Mouse (Mus musculus) G1E (cell line): ENCODE results near the gene Gnb4. TPM values are rescaled to one million over a fixed set of nuclear protein-coding genes. Genes with fewer than 3 reads are reported as not detected.

Experiments used
- ATAC-seq: 2 replicates; pipeline ENCODE4 v1.8.0; 2016; ENCODE audit warnings: mild to moderate bottlenecking; ENCODE audit not compliant: insufficient number of reproducible peaks, poor library complexity, low FRiP score, severe bottlenecking; ENCODE audit errors: extremely low read depth
- DNase-seq: peaks from one replicate; pipeline ENCODE4 v3.0.0; 2012; ENCODE audit warnings: low spot score
- H3K27me3 ChIP-seq: 2 replicates; pipeline ENCODE4 v1.6.1; 2012; ENCODE audit warnings: mild to moderate bottlenecking, low read length, inconsistent platforms; ENCODE audit not compliant: insufficient read depth
- H3K36me3 ChIP-seq: replicated peaks from 2 replicates; pipeline ENCODE3; 2012; ENCODE audit warnings: mild to moderate bottlenecking, inconsistent platforms
- H3K4me1 ChIP-seq: 2 replicates; pipeline ENCODE4 v1.6.1; 2012; ENCODE audit warnings: low read depth, low read length, inconsistent platforms, mixed read lengths; ENCODE audit not compliant: insufficient read depth
- H3K4me3 ChIP-seq: 2 replicates; pipeline ENCODE4 v1.5.1; 2012; ENCODE audit warnings: low read depth, mild to moderate bottlenecking, inconsistent platforms, low read length, moderate library complexity, mixed read lengths
- H3K9me3 ChIP-seq: replicated peaks from 2 replicates; pipeline ENCODE4 v1.6.1; 2012; ENCODE audit warnings: inconsistent platforms
- CTCF ChIP-seq: IDR thresholded peaks from 2 replicates; pipeline ENCODE4 v1.5.1; 2012; ENCODE audit warnings: low read depth, low read length, inconsistent platforms, mixed read lengths
- GATA1 ChIP-seq: IDR thresholded peaks from 2 replicates; pipeline ENCODE4 v1.6.1; 2012; ENCODE audit warnings: borderline replicate concordance, low read length, inconsistent platforms, mixed read lengths
- GATA2 ChIP-seq: IDR thresholded peaks from 2 replicates; pipeline ENCODE4 v1.6.1; 2012; ENCODE audit warnings: low read depth, low read length, inconsistent platforms, borderline replicate concordance
- POLR2AphosphoS5 ChIP-seq: IDR thresholded peaks from 2 replicates; pipeline ENCODE4 v1.6.1; 2012; ENCODE audit warnings: low read depth, low read length, inconsistent platforms; ENCODE audit not compliant: insufficient replicate concordance
- TAL1 ChIP-seq: conservative IDR thresholded peaks from 2 replicates; pipeline ENCODE4 v1.6.1; 2012; ENCODE audit warnings: low read depth, low read length, inconsistent platforms, mixed read lengths
- polyA plus RNA-seq: library from polyadenylated mRNA; stranded (reverse); fragments of >175 nt; gene quantifications from 2 replicates; pipeline ENCODE4 v1.2.3, GENCODE M21; 2012
- total RNA-seq, 2 experiments: library from RNA; stranded (forward) in 1 of 2; stranded (reverse) in 1 of 2; fragments of 200-1000 nt in 1 of 2; fragments of >200 nt in 1 of 2; fragmentation: Nextera tagmentation in 1 of 2; gene quantifications; 2 replicates each; pipeline ENCODE4 v1.2.3; 2014 to 2017

Gene Gnb4
- total and polyA plus RNA-seq, 3 experiments: 0.36 to 46.4 (median 1.7) TPM

DNA sequence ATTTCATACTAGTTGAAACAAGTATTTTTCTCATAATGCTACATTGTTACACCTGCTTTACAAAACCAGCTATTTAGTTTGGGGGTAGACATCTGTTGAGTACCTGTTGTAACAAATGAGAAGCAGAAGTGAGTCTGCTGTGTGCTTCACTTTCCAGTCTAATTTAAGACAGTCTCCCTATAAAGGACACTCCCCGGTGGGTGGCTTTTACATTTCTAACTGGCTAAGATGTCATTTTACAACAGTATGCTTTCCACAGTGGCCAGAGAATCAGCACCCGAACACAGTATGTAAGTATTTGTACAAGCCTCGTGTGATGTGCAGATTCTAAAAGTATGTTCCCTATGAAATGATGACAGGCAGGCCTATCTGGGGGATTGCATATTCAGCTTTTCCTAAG lies 35.6 kb downstream of the Gnb4 start:
- TF ChIP-seq POLR2AphosphoS5: no peak
- TF ChIP-seq GATA1: no peak
- no peak for TF ChIP-seq CTCF
- TF ChIP-seq GATA2: no peak
- Histone ChIP-seq H3K27me3 (no peaks in the 10 kb centered on the region), H3K36me3 (peaks cover 59% of the 10 kb centered on the region), H3K4me3 (no peak overlapping the region), H3K9me3 (no peaks in the 10 kb centered on the region), H3K4me1 (no peaks in the 10 kb centered on the region)
- ATAC-seq (no peak), DNase-seq (no peak)

GRCm38 (mm10) chr3:32578772-32579171 lies 37.6 kb downstream of the Gnb4 start:
- no peak for ATAC-seq
- Histone ChIP-seq H3K27me3 (no peaks in the 10 kb centered on the region), H3K36me3 (peaks cover 76% of the 10 kb centered on the region)

GRCm38 (mm10) chr3:32575151-32575550 lies 41.2 kb downstream of the Gnb4 start:
- no peaks in the 10 kb centered on the region for H3K9me3 ChIP-seq
- DNase-seq (no peak), ATAC-seq (no peak)
- H3K27me3 ChIP-seq: no peaks in the 10 kb centered on the region
- H3K4me1 ChIP-seq: no peaks in the 10 kb centered on the region
- no peak for TF ChIP-seq CTCF
- no peak for TF ChIP-seq GATA1
- TF ChIP-seq TAL1: no peak
- no peak for TF ChIP-seq GATA2
- no peak for TF ChIP-seq POLR2AphosphoS5
- H3K36me3 ChIP-seq: peaks cover 77% of the 10 kb centered on the region
- H3K4me3 ChIP-seq: no peak overlapping the region

More at GRCm38 (mm10) chr3:32578772-32579171, 37.6 kb downstream of the Gnb4 start:
- Histone ChIP-seq H3K9me3 (no peaks in the 10 kb centered on the region), H3K4me3 (no peak overlapping the region), H3K4me1 (no peaks in the 10 kb centered on the region)
- no peak for TF ChIP-seq CTCF
- TF ChIP-seq GATA1: no peak
- DNase-seq: no peak

DNA sequence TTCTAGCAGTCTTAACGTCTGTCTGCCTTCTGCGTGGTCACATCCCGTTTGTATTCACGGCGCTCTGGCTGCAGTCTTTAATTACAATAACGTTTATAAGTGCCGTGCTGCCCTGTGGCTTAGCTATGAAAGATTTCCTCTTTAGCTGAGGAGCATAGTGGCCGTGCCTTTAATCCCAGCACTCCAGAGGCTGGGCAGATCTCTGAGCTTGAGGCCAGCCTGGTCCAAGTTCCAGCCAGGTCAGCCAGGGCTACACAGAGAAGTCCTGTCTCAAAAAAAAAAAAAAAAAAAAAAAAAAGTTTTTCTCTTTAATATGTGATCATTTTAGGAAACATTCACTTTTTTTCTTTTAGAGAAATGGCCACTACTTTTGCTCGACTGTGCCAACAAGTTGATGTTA lies 42.5 kb downstream of the Gnb4 start:
- H3K4me1 ChIP-seq: no peaks in the 10 kb centered on the region
- H3K4me3 ChIP-seq: no peak overlapping the region
- no peak for DNase-seq
- H3K27me3 ChIP-seq: no peaks in the 10 kb centered on the region
- TF ChIP-seq GATA2 (no peak), POLR2AphosphoS5 (no peak), CTCF (no peak), GATA1 (no peak), TAL1 (no peak)
- no peak for ATAC-seq
- no peaks in the 10 kb centered on the region for H3K9me3 ChIP-seq
- peaks cover 84% of the 10 kb centered on the region for H3K36me3 ChIP-seq

DNA sequence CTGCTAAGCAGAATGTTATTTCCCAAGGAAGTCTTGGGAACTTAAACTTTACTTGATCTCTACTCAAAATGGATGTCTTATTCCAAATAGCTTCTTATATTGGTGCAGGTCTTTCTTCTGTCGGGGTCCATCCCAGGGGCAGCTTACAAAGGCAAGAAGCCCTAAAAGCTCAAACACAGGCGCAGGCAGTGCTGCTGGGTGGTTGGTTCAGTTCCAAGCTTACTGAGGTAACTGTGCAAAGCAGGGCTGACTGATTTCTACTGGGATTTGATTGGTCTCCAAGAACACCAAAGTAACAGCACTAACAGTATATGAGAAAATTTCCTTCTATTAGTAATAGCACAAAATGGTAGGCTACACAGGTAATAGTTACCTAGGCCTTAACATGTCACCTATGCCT lies 43.3 kb downstream of the Gnb4 start:
- Histone ChIP-seq H3K27me3 (no peaks in the 10 kb centered on the region), H3K9me3 (peaks cover 6% of the 10 kb centered on the region), H3K4me1 (no peaks in the 10 kb centered on the region), H3K4me3 (no peak overlapping the region), H3K36me3 (peaks cover 89% of the 10 kb centered on the region)
- ATAC-seq (no peak), DNase-seq (no peak)
- no peak for TF ChIP-seq TAL1
- TF ChIP-seq POLR2AphosphoS5: no peak
- no peak for TF ChIP-seq GATA1
- no peak for TF ChIP-seq GATA2
- TF ChIP-seq CTCF: no peak

GRCm38 (mm10) chr3:32563401-32563800 lies 53.0 kb downstream of the Gnb4 start:
- no peak for DNase-seq
- Histone ChIP-seq H3K4me3 (no peak overlapping the region), H3K4me1 (no peaks in the 10 kb centered on the region), H3K36me3 (peaks cover 78% of the 10 kb centered on the region), H3K27me3 (no peaks in the 10 kb centered on the region), H3K9me3 (peaks cover 4% of the 10 kb centered on the region)
- ATAC-seq: no peak
- TF ChIP-seq GATA2: no peak
- TF ChIP-seq CTCF: no peak
- no peak for TF ChIP-seq TAL1
- TF ChIP-seq POLR2AphosphoS5: no peak
- no peak for TF ChIP-seq GATA1

DNA sequence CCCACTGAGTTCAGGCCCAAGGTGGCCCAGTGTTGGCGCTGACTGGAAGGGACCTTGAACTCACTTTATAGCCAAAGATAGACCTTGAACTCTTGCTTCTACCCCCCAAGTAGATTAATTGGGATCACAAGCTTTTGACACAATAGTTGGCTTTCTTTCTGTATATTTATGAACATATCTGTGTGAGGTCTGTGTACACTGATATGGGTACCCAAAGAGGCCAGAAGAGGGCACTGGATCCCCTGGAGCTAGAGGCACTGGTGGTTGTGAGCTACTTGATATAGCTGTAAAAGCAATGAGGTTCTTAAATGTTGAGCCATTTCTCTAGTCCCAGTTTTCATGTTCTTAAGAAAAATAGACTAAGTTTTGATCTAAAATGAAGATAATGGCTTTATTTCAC lies 63.3 kb downstream of the Gnb4 start:
- DNase-seq (no peak), ATAC-seq (no peak)
- TF ChIP-seq TAL1: no peak
- no peak for TF ChIP-seq GATA1
- TF ChIP-seq CTCF: no peak
- no peak for TF ChIP-seq POLR2AphosphoS5
- TF ChIP-seq GATA2: no peak
- Histone ChIP-seq H3K4me1 (no peaks in the 10 kb centered on the region), H3K4me3 (no peak overlapping the region), H3K36me3 (peaks cover 51% of the 10 kb centered on the region), H3K9me3 (no peaks in the 10 kb centered on the region), H3K27me3 (no peaks in the 10 kb centered on the region)
